Mouse (Mus musculus) forebrain, embryonic 15.5 days (tissue): ENCODE results near the gene Krtap10-4. TPM values are rescaled to one million over a fixed set of nuclear protein-coding genes. Genes with fewer than 3 reads are reported as not detected.

Experiments
- ATAC-seq: fragments of 200-750 bp; cut with Nextera tagmentation; replicated peaks from 2 replicates; pipeline ENCODE4 v1.8.0; 2017; ENCODE audit warnings: mild to moderate bottlenecking, moderate TSS enrichment, moderate library complexity
- H3K27ac ChIP-seq: fragments of 300-500 bp; sonication (generic); replicated peaks from 2 replicates; pipeline ENCODE4 v1.5.1; 2015; ENCODE audit warnings: mild to moderate bottlenecking, inconsistent platforms
- H3K27me3 ChIP-seq: fragments of 300-500 bp; sonication (generic); 2 replicates; pipeline ENCODE4 v1.6.1; 2015; ENCODE audit warnings: inconsistent platforms
- H3K36me3 ChIP-seq: fragments of 300-500 bp; sonication (generic); 2 replicates; pipeline ENCODE4 v1.6.1; 2015; ENCODE audit warnings: mild to moderate bottlenecking, inconsistent platforms
- H3K4me1 ChIP-seq: fragments of 300-500 bp; sonication (generic); 2 replicates; pipeline ENCODE4 v1.6.1; 2015; ENCODE audit warnings: inconsistent platforms
- H3K4me2 ChIP-seq: fragments of 300-500 bp; sonication (generic); replicated peaks from 2 replicates; pipeline ENCODE4 v1.6.1; 2015; ENCODE audit warnings: mild to moderate bottlenecking, inconsistent platforms
- H3K4me3 ChIP-seq: fragments of 300-500 bp; sonication (generic); 2 replicates; pipeline ENCODE4 v1.5.1; 2015; ENCODE audit warnings: mild to moderate bottlenecking, inconsistent platforms
- H3K9ac ChIP-seq: fragments of 300-500 bp; sonication (generic); replicated peaks from 2 replicates; pipeline ENCODE4 v1.6.1; 2015; ENCODE audit warnings: mild to moderate bottlenecking, inconsistent platforms
- H3K9me3 ChIP-seq: fragments of 300-500 bp; sonication (generic); 2 replicates; pipeline ENCODE4 v1.6.1; 2016; ENCODE audit warnings: inconsistent platforms
- WGBS: fragments of 180-500 bp; shearing (Covaris S2); methylation state at CpG from one replicate; pipeline ENCODE4 v1.1.7; 2015; ENCODE audit warnings: mixed read lengths; 5-methylcytosine and 5-hydroxymethylcytosine counted together
- polyA plus RNA-seq: library from polyadenylated mRNA; unstranded; fragments of >200 nt; fragmentation: Nextera tagmentation; extraction: Ambion mirVana; gene quantifications from 2 replicates; pipeline ENCODE4 v1.2.1, GENCODE M21; 2015

Gene Krtap10-4
- polyA plus RNA-seq: not detected in 2 replicates

GRCm38 (mm10) chr10:77826951-77827350 lies at the start of gene Krtap10-4:
Gene Krtap10-4, minus strand, starts transcription at chr10:77827095.
- WGBS: 72% methylated on average over 6 of the region's 6 CpGs

GRCm38 (mm10) chr10:77869651-77870050 lies 42.8 kb upstream of the Krtap10-4 start:
- no peaks in the 10 kb centered on the region for H3K36me3 ChIP-seq
- no peak for ATAC-seq
- H3K27ac ChIP-seq: no peak overlapping the region
- no peak overlapping the region for H3K9ac ChIP-seq
- WGBS: 85% methylated on average over 7 of the region's 7 CpGs
- no peaks in the 10 kb centered on the region for H3K4me1 ChIP-seq
- H3K4me2 ChIP-seq: no peak overlapping the region
- H3K4me3 ChIP-seq: no peak overlapping the region
- H3K9me3 ChIP-seq: no peaks in the 10 kb centered on the region
- H3K27me3 ChIP-seq: no peaks in the 10 kb centered on the region

More at GRCm38 (mm10) chr10:77826951-77827350, at the start of gene Krtap10-4:
- no peaks in the 10 kb centered on the region for H3K36me3 ChIP-seq
- H3K4me3 ChIP-seq: no peak within 1 kb of the TSS
- no peak within 1 kb of the TSS for H3K27ac ChIP-seq
- H3K4me1 ChIP-seq: no peaks in the 10 kb centered on the region
- no peaks in the 10 kb centered on the region for H3K27me3 ChIP-seq
- no peak for ATAC-seq
- H3K9me3 ChIP-seq: no peaks in the 10 kb centered on the region
- H3K4me2 ChIP-seq: no peak within 1 kb of the TSS
- no peak within 1 kb of the TSS for H3K9ac ChIP-seq

- Histone ChIP-seq H3K4me3 (no peak overlapping the region), H3K36me3 (no peaks in the 10 kb centered on the region), H3K27me3 (no peaks in the 10 kb centered on the region), H3K27ac (no peak overlapping the region), H3K4me2 (no peak overlapping the region), H3K4me1 (no peaks in the 10 kb centered on the region), H3K9ac (no peak overlapping the region), H3K9me3 (no peaks in the 10 kb centered on the region)
- WGBS: 30% methylated on average over 1 of the region's 1 CpGs
- no peak for ATAC-seq
These were observed 40.7 kb upstream of the Krtap10-4 start for GRCm38 (mm10) chr10:77867546-77867945.

- Histone ChIP-seq H3K4me3 (peak overlapping the region; percentile 11; the same call in 1 of the 2 replicates), H3K36me3 (no peaks in the 10 kb centered on the region), H3K27ac (no peak overlapping the region), H3K9me3 (no peaks in the 10 kb centered on the region), H3K9ac (0 out of 2 replicates have a peak overlapping the region, but pooled peaks have one; percentile 22), H3K4me1 (no peaks in the 10 kb centered on the region), H3K27me3 (no peaks in the 10 kb centered on the region), H3K4me2 (peak overlapping the region; percentile 18)
- no peak for ATAC-seq
- WGBS: 35% methylated on average over 11 of the region's 11 CpGs
These were observed 37.9 kb upstream of the Krtap10-4 start for GRCm38 (mm10) chr10:77864762-77865143.

GRCm38 (mm10) chr10:77864067-77864761 lies 37.3 kb upstream of the Krtap10-4 start:
- no peaks in the 10 kb centered on the region for H3K4me1 ChIP-seq

GRCm38 (mm10) chr10:77861675-77862074 lies 34.8 kb upstream of the Krtap10-4 start, which contains the start of gene Gm3285:
Gene Gm3285, plus strand, starts transcription at chr10:77861975.
- Histone ChIP-seq H3K27ac (no peak within 1 kb of the TSS), H3K4me1 (no peaks in the 10 kb centered on the region), H3K9ac (no peak within 1 kb of the TSS), H3K4me2 (no peak within 1 kb of the TSS), H3K36me3 (no peaks in the 10 kb centered on the region), H3K4me3 (no peak within 1 kb of the TSS), H3K9me3 (no peaks in the 10 kb centered on the region), H3K27me3 (no peaks in the 10 kb centered on the region)
- 44% methylated on average over 7 of the region's 7 CpGs for WGBS
- ATAC-seq: no peak

More at GRCm38 (mm10) chr10:77864067-77864761, 37.3 kb upstream of the Krtap10-4 start:
- Histone ChIP-seq H3K9me3 (no peaks in the 10 kb centered on the region), H3K4me3 (peak overlapping the region; percentile 11; the same call in 1 of the 2 replicates), H3K9ac (0 out of 2 replicates have a peak overlapping the region, but pooled peaks have one; percentile 22), H3K4me2 (peak overlapping the region; percentile 18), H3K36me3 (no peaks in the 10 kb centered on the region), H3K27ac (no peak overlapping the region), H3K27me3 (no peaks in the 10 kb centered on the region)
- WGBS: 45% methylated on average over 14 of the region's 14 CpGs
- peak; percentile 51; the same call in 1 of the 2 replicates for ATAC-seq

GRCm38 (mm10) chr10:77852559-77852958 lies 25.7 kb upstream of the Krtap10-4 start, which contains the start of gene Gm10318:
Gene Gm10318, plus strand, starts transcription at chr10:77852859.
- Histone ChIP-seq H3K27ac (0 out of 2 replicates have a peak within 1 kb of the TSS, but pooled peaks have one; percentile 11), H3K9ac (no peak within 1 kb of the TSS), H3K4me2 (no peak within 1 kb of the TSS), H3K4me1 (no peaks in the 10 kb centered on the region), H3K9me3 (no peaks in the 10 kb centered on the region), H3K36me3 (no peaks in the 10 kb centered on the region), H3K4me3 (no peak within 1 kb of the TSS), H3K27me3 (no peaks in the 10 kb centered on the region)
- ATAC-seq: no peak
- 62% methylated on average over 9 of the region's 9 CpGs for WGBS

GRCm38 (mm10) chr10:77847538-77847937 lies 20.6 kb upstream of the Krtap10-4 start:
- Histone ChIP-seq H3K4me1 (no peaks in the 10 kb centered on the region), H3K4me2 (no peak overlapping the region), H3K9me3 (peaks cover 8% of the 10 kb centered on the region; the same call in 1 of the 2 replicates), H3K9ac (no peak overlapping the region), H3K27ac (no peak overlapping the region), H3K36me3 (no peaks in the 10 kb centered on the region), H3K27me3 (no peaks in the 10 kb centered on the region), H3K4me3 (no peak overlapping the region)
- WGBS: 88% methylated on average over 2 of the region's 2 CpGs
- no peak for ATAC-seq

GRCm38 (mm10) chr10:77846961-77847360 lies 20.1 kb upstream of the Krtap10-4 start:
- Histone ChIP-seq H3K9ac (no peak overlapping the region), H3K27me3 (no peaks in the 10 kb centered on the region), H3K27ac (no peak overlapping the region), H3K9me3 (peaks cover 8% of the 10 kb centered on the region; the same call in 1 of the 2 replicates), H3K4me2 (no peak overlapping the region), H3K36me3 (no peaks in the 10 kb centered on the region), H3K4me1 (no peaks in the 10 kb centered on the region), H3K4me3 (no peak overlapping the region)
- WGBS: 6% methylated on average over 2 of the region's 2 CpGs
- ATAC-seq: no peak

GRCm38 (mm10) chr10:77846503-77846902 lies 19.6 kb upstream of the Krtap10-4 start, which contains the start of gene Gm36176:
Gene Gm36176, plus strand, starts transcription at chr10:77846803.
- Histone ChIP-seq H3K27me3 (no peaks in the 10 kb centered on the region), H3K9me3 (peaks cover 8% of the 10 kb centered on the region; the same call in 1 of the 2 replicates), H3K4me1 (no peaks in the 10 kb centered on the region), H3K9ac (no peak within 1 kb of the TSS), H3K4me2 (no peak within 1 kb of the TSS), H3K36me3 (no peaks in the 10 kb centered on the region), H3K27ac (no peak within 1 kb of the TSS), H3K4me3 (no peak within 1 kb of the TSS)
- 81% methylated on average over 3 of the region's 3 CpGs for WGBS
- ATAC-seq: no peak

- no peaks in the 10 kb centered on the region for H3K36me3 ChIP-seq
- ATAC-seq: no peak
- peaks cover 3% of the 10 kb centered on the region; the same call in 1 of the 2 replicates for H3K9me3 ChIP-seq
- H3K27ac ChIP-seq: no peak overlapping the region
- H3K4me1 ChIP-seq: no peaks in the 10 kb centered on the region
- H3K9ac ChIP-seq: no peak overlapping the region
- no peaks in the 10 kb centered on the region for H3K27me3 ChIP-seq
- WGBS: 77% methylated on average over 6 of the region's 6 CpGs
- no peak overlapping the region for H3K4me3 ChIP-seq
- H3K4me2 ChIP-seq: no peak overlapping the region
These were observed 12.1 kb upstream of the Krtap10-4 start for GRCm38 (mm10) chr10:77839006-77839405.

- no peak for ATAC-seq
These were observed 8.8 kb upstream of the Krtap10-4 start, which contains the start of gene Krtap10-10 for GRCm38 (mm10) chr10:77835647-77836046. Gene Krtap10-10, plus strand, starts transcription at chr10:77835947.

More at GRCm38 (mm10) chr10:77835647-77836046, 8.8 kb upstream of the Krtap10-4 start, which contains the start of gene Krtap10-10:
- Histone ChIP-seq H3K27ac (no peak within 1 kb of the TSS), H3K4me3 (no peak within 1 kb of the TSS), H3K4me2 (no peak within 1 kb of the TSS), H3K4me1 (no peaks in the 10 kb centered on the region), H3K27me3 (no peaks in the 10 kb centered on the region), H3K9me3 (no peaks in the 10 kb centered on the region), H3K9ac (no peak within 1 kb of the TSS), H3K36me3 (no peaks in the 10 kb centered on the region)
- 77% methylated on average over 9 of the region's 9 CpGs for WGBS
